9 mouse cellular contexts compared by ENCODE assay signal in the genomic region with DNA sequence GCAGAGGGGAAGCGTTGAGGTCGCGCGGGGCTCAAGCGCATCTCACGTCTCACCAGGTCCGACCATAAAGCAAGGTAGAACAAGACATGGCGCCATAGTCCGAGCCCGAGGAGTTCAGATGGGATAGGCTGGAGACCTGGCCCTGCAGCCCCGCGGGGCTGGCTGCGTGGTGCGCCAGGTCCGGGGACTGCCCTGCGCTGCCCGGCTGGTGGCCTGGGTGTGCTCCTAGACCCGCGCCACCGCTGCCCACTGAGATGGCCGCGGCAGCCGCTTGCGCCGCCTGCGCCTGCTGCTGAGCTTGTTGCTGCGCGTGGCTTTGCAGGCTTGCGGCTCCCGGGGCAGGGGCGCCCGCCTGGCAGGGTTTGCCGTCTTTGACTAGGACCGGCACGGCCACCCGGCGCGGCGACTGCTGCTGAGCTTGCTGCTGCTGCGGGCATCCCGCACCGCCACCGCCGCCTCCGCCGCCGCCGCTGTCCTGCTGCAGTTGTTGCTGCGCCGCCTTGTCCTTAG. TPM values are rescaled to one million over a fixed set of nuclear protein-coding genes. Genes with fewer than 3 reads are reported as not detected.
DNase-seq lines count a peak whose midpoint lies in the region; ATAC-seq and TF ChIP-seq lines count a peak whose summit lies in the region.
"Had no signal": no experiment of that assay in that cellular context is flagged by ENCODE, and none has a peak within 500 bp of the region (broad histone marks: within the 10 kb centered on the region; RNA-seq: fewer than 3 reads in every experiment).

No protein-coding gene starts in this region.

- H3K27ac ChIP-seq in kidney, postnatal 0 days, result no peak overlapping the region
- no peak overlapping the region for H3K27ac ChIP-seq in embryonic facial prominence, embryonic 11.5 days (replicated peaks; ENCODE audit: low read depth, low read length)
- no peak overlapping the region for H3K27ac ChIP-seq in hindbrain, embryonic 16.5 days (ENCODE audit: low read depth, low read length)
- H3K27ac ChIP-seq in neural tube, embryonic 14.5 days (ENCODE audit: low read depth, low read length), result no peak overlapping the region

- peaks cover 8% of the 10 kb centered on the region for H3K4me1 ChIP-seq in kidney, postnatal 0 days (replicated peaks; ENCODE audit: insufficient read depth, low read length)
- H3K4me1 ChIP-seq in embryonic facial prominence, embryonic 11.5 days (ENCODE audit: control insufficient read depth, insufficient read depth, low read length), result peaks cover 3% of the 10 kb centered on the region; the same call in 1 of the 2 replicates
- H3K4me1 ChIP-seq in hindbrain, embryonic 16.5 days (ENCODE audit: control insufficient read depth, insufficient read depth, low read depth, low read length), result peaks cover 8% of the 10 kb centered on the region; the same call in 1 of the 2 replicates
- H3K4me1 ChIP-seq in neural tube, embryonic 14.5 days (ENCODE audit: control insufficient read depth, insufficient read depth, low read length), result no peaks in the 10 kb centered on the region

- H3K4me2 ChIP-seq in kidney, postnatal 0 days (ENCODE audit: low read length), result peak overlapping the region; percentile 37
- peak overlapping the region; percentile 8; the same call in 1 of the 2 replicates for H3K4me2 ChIP-seq in embryonic facial prominence, embryonic 11.5 days (ENCODE audit: low read depth, low read length)
- H3K4me2 ChIP-seq in hindbrain, embryonic 16.5 days (ENCODE audit: low read length), result 0 out of 2 replicates have a peak overlapping the region, but pooled peaks have one; percentile 19
- H3K4me2 ChIP-seq in neural tube, embryonic 14.5 days (ENCODE audit: low read depth, low read length), result no peak overlapping the region

- no peak for ATAC-seq in kidney, postnatal 0 days (replicated peaks; ENCODE audit: low FRiP score, low read depth)
- no peak for ATAC-seq in embryonic facial prominence, embryonic 11.5 days (replicated peaks; ENCODE audit: insufficient number of reproducible peaks, low FRiP score, low TSS enrichment, low read depth)
- ATAC-seq in hindbrain, embryonic 16.5 days, result no peak
- ATAC-seq in neural tube, embryonic 14.5 days (ENCODE audit: low read depth), result peak; percentile 35; the same call in 1 of the 2 replicates
- ATAC-seq: Patski had no signal

- TF ChIP-seq CTCF in kidney, postnatal 0 days (IDR thresholded peaks at IDR 0.05; ENCODE audit: low read depth), result no peak

- under 1% methylated on average over 46 of the region's 50 CpGs for WGBS in kidney, postnatal 0 days
- 2% methylated on average over 45 of the region's 50 CpGs for WGBS in embryonic facial prominence, embryonic 11.5 days
- WGBS in hindbrain, embryonic 16.5 days, result under 1% methylated on average over 45 of the region's 50 CpGs
- under 1% methylated on average over 46 of the region's 50 CpGs for WGBS in neural tube, embryonic 14.5 days

- peak overlapping the region; percentile 11; the same call in 1 of the 2 replicates for H3K4me3 ChIP-seq in kidney, postnatal 0 days (replicated peaks; ENCODE audit: low read depth, low read length)
- peak overlapping the region; percentile 26 for H3K4me3 ChIP-seq in embryonic facial prominence, embryonic 11.5 days (ENCODE audit: low read depth, low read length)
- H3K4me3 ChIP-seq in hindbrain, embryonic 16.5 days (ENCODE audit: low read length), result peak overlapping the region; percentile 16
- H3K4me3 ChIP-seq in neural tube, embryonic 14.5 days (ENCODE audit: low read depth, low read length), result no peak overlapping the region

- H3K36me3 ChIP-seq in kidney, postnatal 0 days (ENCODE audit: insufficient read depth, low read length), result no peaks in the 10 kb centered on the region
- no peaks in the 10 kb centered on the region for H3K36me3 ChIP-seq in embryonic facial prominence, embryonic 11.5 days (replicated peaks; ENCODE audit: control insufficient read depth, insufficient read depth, low read depth, low read length)
- H3K36me3 ChIP-seq in hindbrain, embryonic 16.5 days (ENCODE audit: control insufficient read depth, insufficient read depth, low read length), result no peaks in the 10 kb centered on the region
- H3K36me3 ChIP-seq in neural tube, embryonic 14.5 days (ENCODE audit: control insufficient read depth, insufficient read depth, low read length), result no peaks in the 10 kb centered on the region

- H3K9me3 ChIP-seq in kidney, postnatal 0 days (replicated peaks; ENCODE audit: low read length), result no peaks in the 10 kb centered on the region
- H3K9me3 ChIP-seq in embryonic facial prominence, embryonic 11.5 days (replicated peaks; ENCODE audit: control insufficient read depth, low read length), result no peaks in the 10 kb centered on the region
- H3K9me3 ChIP-seq in hindbrain, embryonic 16.5 days (ENCODE audit: control insufficient read depth, low read length), result no peaks in the 10 kb centered on the region
- no peaks in the 10 kb centered on the region for H3K9me3 ChIP-seq in neural tube, embryonic 14.5 days (ENCODE audit: control insufficient read depth, low read length)

- H3K27me3 ChIP-seq in kidney, postnatal 0 days (ENCODE audit: insufficient read depth, low read length), result peaks cover 92% of the 10 kb centered on the region
- H3K27me3 ChIP-seq in embryonic facial prominence, embryonic 11.5 days (ENCODE audit: control insufficient read depth, insufficient read depth, low read length), result peaks cover 73% of the 10 kb centered on the region
- H3K27me3 ChIP-seq in hindbrain, embryonic 16.5 days (replicated peaks; ENCODE audit: control insufficient read depth, insufficient read depth, low read length), result peaks cover 63% of the 10 kb centered on the region
- peaks cover 75% of the 10 kb centered on the region for H3K27me3 ChIP-seq in neural tube, embryonic 14.5 days (ENCODE audit: control insufficient read depth, insufficient read depth, low read length)

- DNase-seq in kidney, postnatal 0 days (ENCODE audit: low spot score), result no peak
- no peak for DNase-seq in kidney, adult 9 months
- DNase-seq in embryonic facial prominence, embryonic 11.5 days (ENCODE audit: low spot score), result no peak
- DNase-seq in urinary bladder, postnatal 36 days (ENCODE audit: low spot score in 2 of 2), result no peak
- no peak for DNase-seq in cerebellum, postnatal 25 days
- no peak for DNase-seq in kidney, adult 8-10 months

- H3K9ac ChIP-seq in kidney, postnatal 0 days (ENCODE audit: low read depth, low read length), result no peak overlapping the region
- H3K9ac ChIP-seq in embryonic facial prominence, embryonic 11.5 days (replicated peaks; ENCODE audit: low read length), result peak overlapping the region; percentile 45
- H3K9ac ChIP-seq in hindbrain, embryonic 16.5 days (ENCODE audit: low read depth, low read length), result no peak overlapping the region
- no peak overlapping the region for H3K9ac ChIP-seq in neural tube, embryonic 14.5 days (replicated peaks; ENCODE audit: low read depth, low read length)

RNA-seq across cellular contexts. Expression of a gene that starts 3.7 kb away (rescaled TPM):
- not detected in 2 replicates for polyA plus RNA-seq in kidney, postnatal 0 days (2015; fragmentation: Nextera tagmentation; extraction: Ambion mirVana)
- polyA plus RNA-seq in embryonic facial prominence, embryonic 11.5 days (2014; fragmentation: Nextera tagmentation; extraction: Ambion mirVana), result 6.9 and 17.0 TPM in 2 replicates
- polyA plus RNA-seq in hindbrain, embryonic 16.5 days (2015; fragmentation: Nextera tagmentation; extraction: Ambion mirVana), result 0.54 TPM in 1 of 2 replicates, not detected in the other
- not detected in 2 replicates for polyA plus RNA-seq in neural tube, embryonic 14.5 days (2014; fragmentation: Nextera tagmentation; extraction: Ambion mirVana)
- polyA plus RNA-seq: Patski had no signal
